Mouse (Mus musculus): ENCODE data around the gene Sdr9c7. TPM values are rescaled to one million over a fixed set of nuclear protein-coding genes. Genes with fewer than 3 reads are reported as not detected.

Gene Sdr9c7
- total and polyA plus RNA-seq, 3 experiments = not detected

GRCm38 (mm10) chr10:127866232-127866631 lies 32.1 kb upstream of the Sdr9c7 start, which contains the start of gene Rdh16f2:
Gene Rdh16f2, plus strand, starts transcription at chr10:127866474.
- peaks cover 0 to 4% of the 10 kb centered on the region in 2 experiments; a peak in 3 of 4 replicates for H3K27me3 ChIP-seq (ENCODE audit: control insufficient read depth in 1 of 2, insufficient read depth in 2 of 2, low read length in 2 of 2)
- H3K4me1 ChIP-seq (ENCODE audit: control insufficient read depth in 1 of 2, insufficient read depth in 2 of 2, low read length in 2 of 2) = no peaks in the 10 kb centered on the region
- TF ChIP-seq POLR2AphosphoS5 (IDR thresholded peaks at IDR 0.05; ENCODE audit: borderline replicate concordance, low read depth, low read length) (no peak), NRF1 (IDR thresholded peaks at IDR 0.05; ENCODE audit: insufficient read depth, low read depth, low read length, poor library complexity, severe bottlenecking) (no peak), MAFK (IDR thresholded peaks at IDR 0.05; ENCODE audit: borderline replicate concordance, low read depth, low read length) (no peak), GATA1 (IDR thresholded peaks at IDR 0.05; ENCODE audit: low read depth, low read length) (no peak), MXI1 (IDR thresholded peaks at IDR 0.05; ENCODE audit: low read depth, low read length) (no peak), HCFC1 (IDR thresholded peaks at IDR 0.05; ENCODE audit: low read depth, low read length) (no peak), RAD21 (IDR thresholded peaks at IDR 0.05; ENCODE audit: low read depth, low read length) (no peak), CHD2 (IDR thresholded peaks at IDR 0.05; ENCODE audit: low read length) (no peak), TCF12 (IDR thresholded peaks at IDR 0.05; ENCODE audit: low read depth, low read length) (no peak)

GRCm38 (mm10) chr10:127872484-127872883 lies 25.8 kb upstream of the Sdr9c7 start:
- no peaks in the 10 kb centered on the region for H3K79me2 ChIP-seq (ENCODE audit: control insufficient read depth, insufficient read depth, low read length, poor library complexity)
- H3K9me3 ChIP-seq (replicated peaks; ENCODE audit: insufficient read depth, low read length) = no peaks in the 10 kb centered on the region
- DNase-seq (ENCODE audit: low read depth, low spot score) = peak; percentile 52
- TF ChIP-seq ZNF384 (IDR thresholded peaks at IDR 0.05; ENCODE audit: low read depth, low read length) (no peak), MYC (IDR thresholded peaks at IDR 0.05; ENCODE audit: low read depth, low read length) (0 out of 2 replicates have a peak, but pooled peaks have one; percentile 48), ZC3H11A (IDR thresholded peaks at IDR 0.05; ENCODE audit: low read depth, low read length) (0 out of 2 replicates have a peak, but pooled peaks have one; percentile 8), MAX (IDR thresholded peaks at IDR 0.05; ENCODE audit: low read length) (0 out of 2 replicates have a peak, but pooled peaks have one; percentile 23), CTCF (IDR thresholded peaks at IDR 0.05 in 2 of 3, conservative IDR thresholded peaks at IDR 0.05 in 1 of 3; ENCODE audit: control insufficient read depth in 1 of 3, insufficient read depth in 1 of 3, low read depth in 2 of 3, low read length in 3 of 3, poor library complexity in 1 of 3, severe bottlenecking in 1 of 3) (peak; percentile 38 to 62 (median 42); a peak in 5 of 6 replicates), MAZ (IDR thresholded peaks at IDR 0.05; ENCODE audit: low read depth, low read length) (no peak), RAD21 (IDR thresholded peaks at IDR 0.05; ENCODE audit: low read depth, low read length) (peak; percentile 32), UBTF (IDR thresholded peaks at IDR 0.05; ENCODE audit: borderline replicate concordance, insufficient read depth, low read depth, low read length) (no peak), SMC3 (IDR thresholded peaks at IDR 0.05; ENCODE audit: low read depth, low read length) (peak; percentile 64)
- no peak overlapping the region for H3K27ac ChIP-seq (ENCODE audit: control insufficient read depth, low read depth, low read length)
- no peaks in the 10 kb centered on the region for H3K4me1 ChIP-seq (ENCODE audit: control insufficient read depth in 1 of 2, insufficient read depth in 2 of 2, low read length in 2 of 2)
- no peaks in the 10 kb centered on the region for H3K27me3 ChIP-seq (ENCODE audit: control insufficient read depth in 1 of 2, insufficient read depth in 2 of 2, low read length in 2 of 2)
- H3K9ac ChIP-seq (ENCODE audit: control insufficient read depth, low read depth, low read length, poor library complexity, severe bottlenecking) = no peak overlapping the region
- H3K4me3 ChIP-seq (ENCODE audit: control insufficient read depth in 1 of 2, insufficient read depth in 1 of 2, low read depth in 2 of 2, low read length in 2 of 2) = no peak overlapping the region
- no peaks in the 10 kb centered on the region for H3K36me3 ChIP-seq (ENCODE audit: control insufficient read depth in 1 of 2, insufficient read depth in 2 of 2, low read length in 2 of 2)

More at GRCm38 (mm10) chr10:127866232-127866631, 32.1 kb upstream of the Sdr9c7 start, which contains the start of gene Rdh16f2:
- H3K4me3 ChIP-seq (ENCODE audit: control insufficient read depth in 1 of 2, insufficient read depth in 1 of 2, low read depth in 2 of 2, low read length in 2 of 2) = no peak within 1 kb of the TSS
- H3K27ac ChIP-seq (ENCODE audit: control insufficient read depth, low read depth, low read length) = no peak within 1 kb of the TSS
- no peak within 1 kb of the TSS for H3K9ac ChIP-seq (ENCODE audit: control insufficient read depth, low read depth, low read length, poor library complexity, severe bottlenecking)
- no peaks in the 10 kb centered on the region for H3K79me2 ChIP-seq (ENCODE audit: control insufficient read depth, insufficient read depth, low read length, poor library complexity)
- no peaks in the 10 kb centered on the region for H3K9me3 ChIP-seq (replicated peaks; ENCODE audit: insufficient read depth, low read length)
- H3K36me3 ChIP-seq (ENCODE audit: control insufficient read depth in 1 of 2, insufficient read depth in 2 of 2, low read length in 2 of 2) = no peaks in the 10 kb centered on the region
- DNase-seq (ENCODE audit: low read depth, low spot score) = no peak
